Mouse (Mus musculus): ENCODE data around the gene Zfyve19. TPM values are rescaled to one million over a fixed set of nuclear protein-coding genes. Genes with fewer than 3 reads are reported as not detected.

Gene Zfyve19
- polyA plus RNA-seq, 1 experiment from 2014 or later: 36.8 TPM

DNA sequence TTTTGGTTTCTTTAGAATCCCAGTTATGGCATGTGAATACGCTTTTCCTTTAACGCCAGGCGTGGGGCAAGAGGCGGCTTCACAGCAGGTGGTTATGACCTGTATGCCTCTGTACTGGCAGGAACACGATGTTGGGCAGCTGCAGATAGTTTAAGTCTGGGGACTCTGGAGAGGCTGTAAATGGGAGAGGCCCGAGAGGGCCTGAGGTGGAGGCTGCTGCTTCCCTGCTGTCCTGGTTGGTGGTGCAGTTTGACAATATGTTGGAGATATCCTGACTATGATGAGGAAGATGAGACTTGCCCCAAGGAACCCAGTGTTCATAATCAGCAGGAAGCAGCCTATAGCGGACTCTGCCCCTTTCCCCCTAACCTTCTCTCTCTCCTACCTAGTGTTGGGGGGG, 25.5 kb upstream of the Zfyve19 start:
- H3K27ac ChIP-seq (ENCODE audit: low read length): no peak overlapping the region
- no peaks in the 10 kb centered on the region for H3K9me3 ChIP-seq (replicated peaks; ENCODE audit: control insufficient read depth, low read length)
- H3K4me3 ChIP-seq (ENCODE audit: low read length): no peak overlapping the region
- no peaks in the 10 kb centered on the region for H3K27me3 ChIP-seq (ENCODE audit: control insufficient read depth, insufficient read depth, low read length)
- no peak overlapping the region for H3K9ac ChIP-seq (ENCODE audit: low read length)
- peaks cover 6% of the 10 kb centered on the region for H3K36me3 ChIP-seq (ENCODE audit: control insufficient read depth, insufficient read depth)
- 88% methylated on average over 7 of the region's 7 CpGs for WGBS
- ATAC-seq (replicated peaks; ENCODE audit: extremely low read depth, insufficient read depth, low FRiP score): no peak
- H3K4me1 ChIP-seq (ENCODE audit: control insufficient read depth, insufficient read depth, low read length): no peaks in the 10 kb centered on the region
- H3K4me2 ChIP-seq (ENCODE audit: low read depth, low read length): no peak overlapping the region

DNA sequence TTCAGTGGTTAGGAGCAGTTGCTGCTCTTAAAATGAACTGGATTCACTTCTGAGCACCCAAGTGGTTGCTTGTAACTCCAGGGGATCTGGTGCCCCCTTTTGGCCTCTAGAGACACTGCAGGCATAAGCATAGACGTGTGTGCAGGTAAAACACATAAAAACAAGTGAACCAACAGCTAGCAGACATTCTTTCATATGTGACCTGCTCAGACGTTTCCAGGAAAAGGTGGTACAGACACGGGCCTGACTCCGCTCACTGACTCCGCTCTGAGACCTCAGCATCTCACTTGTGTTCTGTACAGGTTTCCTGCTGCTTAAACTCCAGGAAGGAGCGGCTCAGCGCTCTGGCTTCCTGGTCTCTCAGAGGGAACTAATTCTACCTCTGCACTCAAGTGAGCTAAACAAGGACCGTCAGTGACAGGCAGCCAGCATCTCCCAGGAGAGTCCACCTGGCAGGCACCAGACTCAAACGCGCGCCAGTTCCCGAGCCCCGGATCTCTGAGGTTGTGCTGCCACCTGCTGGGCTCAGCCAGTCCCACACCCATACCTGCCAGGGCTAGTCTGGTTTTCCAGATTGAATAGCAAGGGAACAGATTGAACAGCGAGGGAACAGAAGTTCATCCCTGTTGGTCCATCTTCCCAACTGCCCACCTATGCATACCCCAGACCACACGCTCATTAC, 19.2 kb upstream of the Zfyve19 start:
- Histone ChIP-seq H3K9me3 (replicated peaks; ENCODE audit: control insufficient read depth, low read length) (no peaks in the 10 kb centered on the region), H3K36me3 (ENCODE audit: control insufficient read depth, insufficient read depth) (no peaks in the 10 kb centered on the region), H3K27ac (ENCODE audit: low read length) (no peak overlapping the region), H3K9ac (ENCODE audit: low read length) (no peak overlapping the region), H3K4me3 (ENCODE audit: low read length) (peak overlapping the region; percentile 46), H3K4me2 (ENCODE audit: low read depth, low read length) (peak overlapping the region; percentile 79), H3K27me3 (ENCODE audit: control insufficient read depth, insufficient read depth, low read length) (no peaks in the 10 kb centered on the region), H3K4me1 (ENCODE audit: control insufficient read depth, insufficient read depth, low read length) (peaks cover 8% of the 10 kb centered on the region)
- peak; percentile 81 for ATAC-seq (replicated peaks; ENCODE audit: extremely low read depth, insufficient read depth, low FRiP score)
- WGBS: 5% methylated on average over 15 of the region's 15 CpGs

DNA sequence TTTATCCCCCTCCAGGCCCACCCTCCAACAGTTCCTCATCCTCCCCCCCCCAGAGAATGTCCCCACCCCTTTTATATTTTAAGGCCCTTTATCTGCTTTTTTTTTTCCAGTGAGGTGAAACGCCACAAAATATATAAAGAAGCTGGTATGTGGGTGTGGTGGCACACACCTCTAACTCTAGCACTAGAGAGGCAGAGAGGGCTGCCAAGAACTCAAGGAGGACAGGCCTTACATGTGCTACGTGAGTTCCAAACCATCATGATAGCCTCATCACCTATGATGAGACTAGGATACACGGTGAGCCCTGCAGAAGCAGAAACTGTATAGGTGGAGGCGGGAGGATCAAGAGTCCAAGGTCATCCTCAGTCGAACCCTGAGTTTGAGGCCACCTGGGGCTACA, 17.4 kb upstream of the Zfyve19 start:
- Histone ChIP-seq H3K4me3 (ENCODE audit: low read length) (no peak overlapping the region), H3K9ac (ENCODE audit: low read length) (no peak overlapping the region), H3K27ac (ENCODE audit: low read length) (no peak overlapping the region), H3K4me1 (ENCODE audit: control insufficient read depth, insufficient read depth, low read length) (peaks cover 14% of the 10 kb centered on the region), H3K36me3 (ENCODE audit: control insufficient read depth, insufficient read depth) (no peaks in the 10 kb centered on the region), H3K9me3 (replicated peaks; ENCODE audit: control insufficient read depth, low read length) (no peaks in the 10 kb centered on the region), H3K27me3 (ENCODE audit: control insufficient read depth, insufficient read depth, low read length) (no peaks in the 10 kb centered on the region), H3K4me2 (ENCODE audit: low read depth, low read length) (no peak overlapping the region)
- no peak for ATAC-seq (replicated peaks; ENCODE audit: extremely low read depth, insufficient read depth, low FRiP score)
- 80% methylated on average over 5 of the region's 5 CpGs for WGBS

DNA sequence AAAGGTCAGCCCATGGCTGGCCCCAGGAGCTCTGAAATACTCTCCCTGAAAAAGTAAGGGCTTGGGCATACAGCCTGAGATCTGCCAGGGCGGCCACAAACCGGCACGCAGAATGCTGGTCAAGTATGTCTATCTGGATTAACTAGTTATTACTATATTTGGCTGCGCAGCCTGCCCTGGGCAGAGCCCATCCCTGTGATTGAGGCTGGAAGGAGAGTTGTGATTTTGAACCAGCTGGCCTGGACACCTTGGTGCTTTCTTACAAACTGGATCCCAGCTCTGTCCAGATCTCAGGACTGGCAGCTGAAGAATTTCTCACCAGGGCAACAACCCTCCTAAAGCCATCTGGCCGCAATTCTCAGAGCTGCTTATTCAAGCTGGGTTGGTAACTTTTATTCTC, 14.3 kb upstream of the Zfyve19 start:
- no peak overlapping the region for H3K4me2 ChIP-seq (ENCODE audit: low read depth, low read length)
- no peaks in the 10 kb centered on the region for H3K27me3 ChIP-seq (ENCODE audit: control insufficient read depth, insufficient read depth, low read length)
- H3K27ac ChIP-seq (ENCODE audit: low read length): peak overlapping the region; percentile 49
- ATAC-seq (replicated peaks; ENCODE audit: extremely low read depth, insufficient read depth, low FRiP score): peak; percentile 26; the same call in 1 of the 2 replicates
- no peaks in the 10 kb centered on the region for H3K36me3 ChIP-seq (ENCODE audit: control insufficient read depth, insufficient read depth)
- WGBS: 73% methylated on average over 5 of the region's 5 CpGs
- H3K4me1 ChIP-seq (ENCODE audit: control insufficient read depth, insufficient read depth, low read length): peaks cover 14% of the 10 kb centered on the region
- H3K4me3 ChIP-seq (ENCODE audit: low read length): no peak overlapping the region
- no peaks in the 10 kb centered on the region for H3K9me3 ChIP-seq (replicated peaks; ENCODE audit: control insufficient read depth, low read length)
- H3K9ac ChIP-seq (ENCODE audit: low read length): no peak overlapping the region; the same call in 1 of the 2 replicates

DNA sequence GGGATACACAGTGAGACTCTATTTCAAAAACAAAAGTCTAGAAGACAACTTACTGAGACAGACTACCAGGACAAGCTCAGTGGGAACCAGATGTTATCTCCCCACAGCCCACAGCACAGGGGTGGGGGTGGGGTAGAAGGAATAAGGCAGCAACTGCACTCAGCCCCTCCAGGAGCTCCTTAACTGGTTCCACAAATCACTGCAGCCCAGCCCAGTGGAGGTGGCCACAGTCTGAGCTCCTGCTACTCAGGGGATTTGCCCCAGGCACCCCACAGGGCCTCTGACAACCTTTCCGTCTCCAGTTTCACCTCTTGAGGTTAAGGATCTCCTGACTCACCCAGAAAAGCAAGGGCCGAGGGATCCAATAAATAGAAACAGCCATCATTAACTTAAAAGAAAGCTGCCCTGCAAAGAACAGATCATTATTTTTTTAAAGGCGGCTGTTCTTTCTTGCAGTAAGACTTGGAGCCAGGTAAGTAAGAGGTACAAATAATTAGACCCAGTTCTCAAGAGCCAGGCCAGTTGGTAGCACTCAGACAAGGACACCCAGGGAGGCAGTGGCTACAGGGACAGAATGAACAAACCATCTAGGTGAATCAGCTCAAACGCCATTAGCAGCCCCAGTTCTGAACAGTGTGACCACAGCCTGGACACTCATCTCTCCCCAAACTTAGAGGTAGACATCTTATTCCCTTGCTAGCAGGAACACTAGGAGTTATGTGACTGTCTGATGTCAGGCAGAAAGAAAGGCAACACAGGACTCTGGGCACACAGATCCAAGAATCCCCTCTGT, 11.9 kb upstream of the Zfyve19 start:
- ATAC-seq (replicated peaks; ENCODE audit: extremely low read depth, insufficient read depth, low FRiP score): no peak
- Histone ChIP-seq H3K9me3 (replicated peaks; ENCODE audit: control insufficient read depth, low read length) (no peaks in the 10 kb centered on the region), H3K27me3 (ENCODE audit: control insufficient read depth, insufficient read depth, low read length) (no peaks in the 10 kb centered on the region), H3K27ac (ENCODE audit: low read length) (no peak overlapping the region), H3K4me3 (ENCODE audit: low read length) (no peak overlapping the region), H3K36me3 (ENCODE audit: control insufficient read depth, insufficient read depth) (no peaks in the 10 kb centered on the region), H3K4me2 (ENCODE audit: low read depth, low read length) (no peak overlapping the region), H3K4me1 (ENCODE audit: control insufficient read depth, insufficient read depth, low read length) (peaks cover 13% of the 10 kb centered on the region; the same call in 1 of the 2 replicates), H3K9ac (ENCODE audit: low read length) (no peak overlapping the region)
- 43% methylated on average over 4 of the region's 4 CpGs for WGBS

DNA sequence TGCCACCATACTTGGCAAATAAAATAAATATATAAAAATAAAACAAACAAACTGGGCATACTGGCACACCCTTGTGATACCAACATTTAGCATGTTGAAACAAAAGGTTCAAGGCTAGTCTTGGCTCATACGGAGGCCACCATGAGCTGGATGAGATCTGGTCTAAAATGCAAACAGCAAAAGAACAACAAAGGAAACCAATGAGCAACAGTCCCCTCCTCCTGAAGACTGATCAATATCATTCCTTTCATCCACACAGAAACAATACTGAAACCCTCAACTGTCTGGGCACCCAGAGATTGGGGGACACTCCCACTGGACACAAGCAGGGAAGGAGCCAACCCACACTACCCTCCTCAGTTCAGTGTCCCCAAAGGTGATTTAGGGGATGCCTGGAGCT, 10.9 kb upstream of the Zfyve19 start:
- H3K9me3 ChIP-seq (replicated peaks; ENCODE audit: control insufficient read depth, low read length): no peaks in the 10 kb centered on the region
- H3K4me1 ChIP-seq (ENCODE audit: control insufficient read depth, insufficient read depth, low read length): peaks cover 13% of the 10 kb centered on the region; the same call in 1 of the 2 replicates
- no peak overlapping the region for H3K27ac ChIP-seq (ENCODE audit: low read length)
- H3K4me3 ChIP-seq (ENCODE audit: low read length): no peak overlapping the region
- H3K27me3 ChIP-seq (ENCODE audit: control insufficient read depth, insufficient read depth, low read length): no peaks in the 10 kb centered on the region
- H3K4me2 ChIP-seq (ENCODE audit: low read depth, low read length): no peak overlapping the region
- 81% methylated on average over 1 of the region's 1 CpGs for WGBS
- no peak overlapping the region for H3K9ac ChIP-seq (ENCODE audit: low read length)
- no peak for ATAC-seq (replicated peaks; ENCODE audit: extremely low read depth, insufficient read depth, low FRiP score)
- H3K36me3 ChIP-seq (ENCODE audit: control insufficient read depth, insufficient read depth): no peaks in the 10 kb centered on the region

DNA sequence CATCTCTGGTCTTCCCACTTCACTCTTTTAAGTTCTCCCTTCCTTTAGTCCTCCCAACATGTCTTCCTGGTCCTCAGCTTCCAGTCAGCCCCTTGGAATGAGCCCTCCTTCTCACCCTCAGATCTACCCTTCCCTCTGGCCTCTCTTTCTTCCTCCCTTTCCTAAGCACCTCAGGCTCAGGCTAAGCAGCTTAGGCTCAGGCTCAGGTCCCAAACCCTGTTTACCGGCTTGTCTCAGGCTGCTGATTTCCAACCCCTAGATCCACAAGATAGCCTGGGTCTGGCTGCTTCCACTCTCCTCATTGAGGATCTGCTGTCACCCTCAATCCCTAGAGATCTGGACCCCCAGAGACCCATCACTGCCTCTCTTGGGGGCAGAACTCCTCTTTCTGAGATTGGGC, 10.4 kb upstream of the Zfyve19 start:
- no peaks in the 10 kb centered on the region for H3K27me3 ChIP-seq (ENCODE audit: control insufficient read depth, insufficient read depth, low read length)
- no peak overlapping the region for H3K4me3 ChIP-seq (ENCODE audit: low read length)
- H3K4me1 ChIP-seq (ENCODE audit: control insufficient read depth, insufficient read depth, low read length): peaks cover 13% of the 10 kb centered on the region; the same call in 1 of the 2 replicates
- no peak overlapping the region for H3K27ac ChIP-seq (ENCODE audit: low read length)
- no peak overlapping the region for H3K4me2 ChIP-seq (ENCODE audit: low read depth, low read length)
- H3K9me3 ChIP-seq (replicated peaks; ENCODE audit: control insufficient read depth, low read length): no peaks in the 10 kb centered on the region
- WGBS: 25% methylated on average over 1 of the region's 1 CpGs
- no peak for ATAC-seq (replicated peaks; ENCODE audit: extremely low read depth, insufficient read depth, low FRiP score)
- no peaks in the 10 kb centered on the region for H3K36me3 ChIP-seq (ENCODE audit: control insufficient read depth, insufficient read depth)
- no peak overlapping the region for H3K9ac ChIP-seq (ENCODE audit: low read length)

DNA sequence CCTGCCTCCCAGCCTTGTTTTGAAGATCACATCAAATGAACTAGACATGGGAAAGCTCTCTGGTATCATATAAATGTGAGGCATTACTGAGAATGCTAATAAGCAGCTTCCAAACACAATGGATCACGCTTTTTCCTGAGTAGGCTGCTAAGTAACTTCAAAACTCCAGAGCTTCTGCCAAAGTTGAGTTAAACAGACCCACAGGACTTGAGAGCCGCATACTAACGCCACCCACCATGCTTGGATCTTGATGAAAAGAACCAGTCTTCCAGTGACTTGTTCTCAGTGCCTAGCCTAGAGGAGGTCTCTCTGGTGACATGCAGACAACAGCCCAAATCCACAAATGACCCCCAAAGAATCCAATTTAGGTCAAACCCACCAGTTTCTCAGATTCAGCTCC, 9.5 kb upstream of the Zfyve19 start:
- no peak overlapping the region for H3K4me3 ChIP-seq (ENCODE audit: low read length)
- H3K9me3 ChIP-seq (replicated peaks; ENCODE audit: control insufficient read depth, low read length): no peaks in the 10 kb centered on the region
- ATAC-seq (replicated peaks; ENCODE audit: extremely low read depth, insufficient read depth, low FRiP score): no peak
- H3K36me3 ChIP-seq (ENCODE audit: control insufficient read depth, insufficient read depth): no peaks in the 10 kb centered on the region
- H3K4me2 ChIP-seq (ENCODE audit: low read depth, low read length): no peak overlapping the region
- no peak overlapping the region for H3K27ac ChIP-seq (ENCODE audit: low read length)
- no peak overlapping the region for H3K9ac ChIP-seq (ENCODE audit: low read length)
- peaks cover 13% of the 10 kb centered on the region; the same call in 1 of the 2 replicates for H3K4me1 ChIP-seq (ENCODE audit: control insufficient read depth, insufficient read depth, low read length)
- WGBS: 67% methylated on average over 3 of the region's 3 CpGs
- H3K27me3 ChIP-seq (ENCODE audit: control insufficient read depth, insufficient read depth, low read length): no peaks in the 10 kb centered on the region

DNA sequence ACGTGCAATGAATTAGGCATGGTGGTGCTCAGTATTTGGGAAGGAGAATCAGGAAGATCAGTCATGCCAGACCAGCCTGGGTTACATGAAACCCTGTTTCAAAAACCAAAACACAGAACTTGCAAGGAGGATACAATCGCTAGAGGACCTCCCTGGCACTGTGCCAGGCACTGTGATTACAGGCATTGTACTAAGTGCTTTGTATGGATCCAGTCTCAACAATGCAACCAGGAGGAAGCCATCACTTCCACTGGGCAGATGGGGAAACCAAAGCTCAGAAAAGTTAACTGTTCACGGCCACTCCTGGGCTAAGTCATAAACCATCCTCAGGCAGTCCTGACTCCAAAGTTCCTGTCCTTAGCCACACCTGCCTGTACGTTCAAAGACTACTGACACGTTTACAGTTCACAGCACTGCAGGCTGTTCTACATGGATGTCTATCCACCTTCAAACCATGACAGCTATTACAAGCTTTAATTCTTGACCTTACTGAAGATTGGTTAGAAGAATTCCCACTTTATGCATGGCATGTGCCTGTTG, 5.4 kb upstream of the Zfyve19 start:
- no peak overlapping the region for H3K4me2 ChIP-seq (ENCODE audit: low read depth, low read length)
- no peak overlapping the region for H3K9ac ChIP-seq (ENCODE audit: low read length)
- no peak overlapping the region for H3K27ac ChIP-seq (ENCODE audit: low read length)
- WGBS: 48% methylated on average over 5 of the region's 5 CpGs
- ATAC-seq (replicated peaks; ENCODE audit: extremely low read depth, insufficient read depth, low FRiP score): no peak; the same call in 1 of the 2 replicates
- H3K36me3 ChIP-seq (ENCODE audit: control insufficient read depth, insufficient read depth): no peaks in the 10 kb centered on the region
- H3K9me3 ChIP-seq (replicated peaks; ENCODE audit: control insufficient read depth, low read length): no peaks in the 10 kb centered on the region
- H3K4me3 ChIP-seq (ENCODE audit: low read length): no peak overlapping the region
- H3K27me3 ChIP-seq (ENCODE audit: control insufficient read depth, insufficient read depth, low read length): no peaks in the 10 kb centered on the region
- H3K4me1 ChIP-seq (ENCODE audit: control insufficient read depth, insufficient read depth, low read length): peaks cover 2% of the 10 kb centered on the region; the same call in 1 of the 2 replicates

All from heart, embryonic 16.5 days (tissue).